Mouse (Mus musculus) splenic B cell, adult 2 months (primary cell): ENCODE results near the gene Ust.

ENCODE experiments used
- DNase-seq: peaks from one replicate; pipeline ENCODE4 v3.0.0-alpha.2; 2011; ENCODE audit warnings: low read depth, low spot score
- H3K27me3 ChIP-seq: 2 replicates; pipeline ENCODE4 v1.6.1; 2012; ENCODE audit warnings: mild to moderate bottlenecking, low read length, moderate library complexity, mixed read lengths; ENCODE audit not compliant: control insufficient read depth, poor library complexity, insufficient read depth, severe bottlenecking
- H3K36me3 ChIP-seq: 2 replicates; pipeline ENCODE4 v1.6.1; 2012; ENCODE audit warnings: mild to moderate bottlenecking, low read length, moderate library complexity, mixed read lengths; ENCODE audit not compliant: control insufficient read depth, poor library complexity, insufficient read depth, severe bottlenecking

The Ust gene

GRCm38 (mm10) chr10:8477936-8478335 lies 40.7 kb downstream of the Ust start:
- no peaks in the 10 kb centered on the region for H3K36me3 ChIP-seq
- H3K27me3 ChIP-seq = no peaks in the 10 kb centered on the region
- DNase-seq = no peak

- DNase-seq = no peak
- Histone ChIP-seq H3K36me3 (no peaks in the 10 kb centered on the region), H3K27me3 (no peaks in the 10 kb centered on the region)
Observed at GRCm38 (mm10) chr10:8471995-8472394, 46.6 kb downstream of the Ust start.

DNA sequence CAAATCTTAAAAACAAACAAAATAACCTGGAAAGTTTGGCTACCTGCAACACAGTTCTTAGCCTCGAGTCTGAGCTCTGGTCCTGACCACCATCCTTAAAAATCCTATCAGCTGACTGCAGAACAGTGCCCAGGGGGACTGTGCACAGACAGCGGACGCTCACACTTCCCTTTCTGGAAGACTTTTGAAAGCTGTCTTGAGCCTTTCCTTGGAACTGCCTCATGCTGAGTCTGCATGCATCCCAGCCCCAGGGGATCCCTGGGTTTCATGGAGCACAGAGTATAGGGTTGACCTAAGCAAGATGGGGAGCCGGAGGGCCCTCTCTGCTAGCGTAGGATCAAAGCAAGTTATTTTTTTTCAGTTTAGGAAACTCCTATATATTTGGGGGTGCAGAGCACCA lies 47.6 kb downstream of the Ust start:
- H3K36me3 ChIP-seq = no peaks in the 10 kb centered on the region
- no peak for DNase-seq

GRCm38 (mm10) chr10:8469516-8469915 lies 49.1 kb downstream of the Ust start:
- Histone ChIP-seq H3K36me3 (no peaks in the 10 kb centered on the region), H3K27me3 (no peaks in the 10 kb centered on the region)
- no peak for DNase-seq

More for the DNA sequence above, 47.6 kb downstream of the Ust start:
- no peaks in the 10 kb centered on the region for H3K27me3 ChIP-seq

DNA sequence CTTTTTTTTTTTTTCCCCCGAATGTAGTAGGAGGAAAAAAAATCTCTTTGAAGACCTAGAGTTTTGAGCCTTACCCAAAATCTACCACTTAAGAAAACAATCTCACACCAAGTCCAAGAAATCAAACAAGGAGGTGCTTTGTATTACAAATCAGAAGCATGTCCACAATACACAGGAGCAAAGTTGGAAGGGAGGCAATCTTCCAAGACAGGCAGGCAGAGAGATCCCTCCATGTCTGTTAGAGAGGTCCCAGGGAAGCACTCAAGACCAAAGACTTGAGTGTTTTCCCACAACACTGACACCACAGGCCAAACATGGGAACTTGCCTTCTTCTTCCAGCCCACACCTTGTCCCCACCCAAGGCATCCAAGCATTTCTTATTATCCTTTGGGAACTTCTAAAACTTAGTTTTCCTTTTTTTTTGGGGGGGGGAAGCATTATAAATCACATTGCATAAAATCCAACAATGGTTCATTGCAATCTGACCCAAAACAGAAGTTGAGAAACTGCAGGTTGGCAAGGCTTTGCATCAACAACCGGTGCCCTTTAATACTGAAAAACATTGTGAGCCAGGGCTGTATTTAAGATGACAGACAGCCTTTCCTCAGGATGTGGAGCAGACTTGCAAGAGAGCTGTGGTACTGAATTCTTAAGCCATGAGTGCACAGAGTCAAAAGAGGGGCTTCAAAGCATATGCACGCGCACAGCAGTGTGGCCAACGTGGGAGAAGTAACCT lies 49.8 kb downstream of the Ust start:
- DNase-seq = no peak
- Histone ChIP-seq H3K27me3 (no peaks in the 10 kb centered on the region), H3K36me3 (no peaks in the 10 kb centered on the region)

GRCm38 (mm10) chr10:8465918-8466317 lies 52.7 kb downstream of the Ust start:
- no peak for DNase-seq
- Histone ChIP-seq H3K27me3 (no peaks in the 10 kb centered on the region), H3K36me3 (no peaks in the 10 kb centered on the region)

DNA sequence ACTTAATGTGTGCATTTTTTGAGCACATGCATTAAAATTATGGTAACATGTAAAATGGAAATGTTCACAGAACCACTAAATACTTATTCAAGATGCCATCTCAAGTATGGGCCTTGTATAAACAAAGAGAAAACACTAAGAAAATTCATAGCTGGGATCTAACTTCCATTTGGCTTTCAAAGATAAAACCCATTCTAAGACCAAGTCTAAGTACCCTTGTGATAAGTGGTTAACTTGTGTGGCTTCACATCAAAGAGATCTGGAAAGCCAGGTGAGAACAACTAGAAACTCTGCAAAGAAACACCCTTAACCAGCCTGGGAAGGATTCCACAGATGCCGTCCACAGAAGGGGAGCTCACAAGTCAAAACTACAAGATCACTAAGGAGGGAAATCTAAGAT lies 53.4 kb downstream of the Ust start:
- Histone ChIP-seq H3K36me3 (no peaks in the 10 kb centered on the region), H3K27me3 (no peaks in the 10 kb centered on the region)
- DNase-seq = no peak

- Histone ChIP-seq H3K27me3 (no peaks in the 10 kb centered on the region), H3K36me3 (no peaks in the 10 kb centered on the region)
- DNase-seq = no peak
Observed at GRCm38 (mm10) chr10:8461372-8461771, 57.3 kb downstream of the Ust start.

GRCm38 (mm10) chr10:8454711-8455110 lies 63.9 kb downstream of the Ust start:
- no peaks in the 10 kb centered on the region for H3K27me3 ChIP-seq
- DNase-seq = no peak
- no peaks in the 10 kb centered on the region for H3K36me3 ChIP-seq

DNA sequence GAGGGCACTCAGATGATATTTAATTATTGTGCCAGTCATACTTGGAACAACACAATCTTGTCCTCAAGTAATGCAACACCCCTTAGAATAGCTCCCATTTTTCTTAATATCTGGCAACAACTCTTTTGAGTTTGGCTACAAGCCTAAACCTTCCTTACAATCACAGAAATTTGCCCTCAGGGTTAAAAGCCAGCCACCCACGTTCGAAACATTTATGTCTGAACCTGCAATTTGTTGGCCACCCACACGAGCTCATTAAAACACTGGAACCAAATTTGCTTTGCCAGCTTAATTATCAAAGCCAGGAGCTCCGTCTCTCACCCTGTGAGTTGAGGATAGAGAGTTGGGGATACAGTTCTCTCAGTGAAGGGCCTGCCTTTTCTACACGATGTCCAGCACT lies 70.9 kb downstream of the Ust start:
- H3K27me3 ChIP-seq = no peaks in the 10 kb centered on the region
- no peaks in the 10 kb centered on the region for H3K36me3 ChIP-seq
- no peak for DNase-seq

GRCm38 (mm10) chr10:8446972-8447371 lies 71.7 kb downstream of the Ust start:
- H3K36me3 ChIP-seq = no peaks in the 10 kb centered on the region
- no peak for DNase-seq
- H3K27me3 ChIP-seq = no peaks in the 10 kb centered on the region

DNA sequence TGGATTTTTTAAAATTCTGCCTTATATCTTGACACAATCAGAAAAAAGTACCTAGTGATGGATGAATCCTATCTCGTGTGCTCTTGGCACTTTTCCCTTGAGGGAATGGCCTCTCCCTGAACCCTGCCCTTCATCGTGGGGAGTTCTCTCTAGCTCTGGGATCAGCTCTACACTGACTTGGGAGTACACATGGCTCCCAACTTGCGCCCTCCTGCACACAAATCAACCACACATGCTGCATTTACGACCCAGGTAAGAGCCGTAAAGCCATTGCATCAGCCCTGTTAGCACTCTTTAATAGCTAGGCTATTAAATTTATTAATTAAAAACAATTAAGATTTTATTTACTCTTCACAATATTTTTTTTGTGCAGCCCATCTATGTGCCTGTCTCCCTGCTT lies 74.6 kb downstream of the Ust start:
- DNase-seq = no peak
- no peaks in the 10 kb centered on the region for H3K36me3 ChIP-seq
- no peaks in the 10 kb centered on the region for H3K27me3 ChIP-seq

GRCm38 (mm10) chr10:8431857-8432256 lies 86.8 kb downstream of the Ust start:
- DNase-seq = no peak
- no peaks in the 10 kb centered on the region for H3K27me3 ChIP-seq
- no peaks in the 10 kb centered on the region for H3K36me3 ChIP-seq

DNA sequence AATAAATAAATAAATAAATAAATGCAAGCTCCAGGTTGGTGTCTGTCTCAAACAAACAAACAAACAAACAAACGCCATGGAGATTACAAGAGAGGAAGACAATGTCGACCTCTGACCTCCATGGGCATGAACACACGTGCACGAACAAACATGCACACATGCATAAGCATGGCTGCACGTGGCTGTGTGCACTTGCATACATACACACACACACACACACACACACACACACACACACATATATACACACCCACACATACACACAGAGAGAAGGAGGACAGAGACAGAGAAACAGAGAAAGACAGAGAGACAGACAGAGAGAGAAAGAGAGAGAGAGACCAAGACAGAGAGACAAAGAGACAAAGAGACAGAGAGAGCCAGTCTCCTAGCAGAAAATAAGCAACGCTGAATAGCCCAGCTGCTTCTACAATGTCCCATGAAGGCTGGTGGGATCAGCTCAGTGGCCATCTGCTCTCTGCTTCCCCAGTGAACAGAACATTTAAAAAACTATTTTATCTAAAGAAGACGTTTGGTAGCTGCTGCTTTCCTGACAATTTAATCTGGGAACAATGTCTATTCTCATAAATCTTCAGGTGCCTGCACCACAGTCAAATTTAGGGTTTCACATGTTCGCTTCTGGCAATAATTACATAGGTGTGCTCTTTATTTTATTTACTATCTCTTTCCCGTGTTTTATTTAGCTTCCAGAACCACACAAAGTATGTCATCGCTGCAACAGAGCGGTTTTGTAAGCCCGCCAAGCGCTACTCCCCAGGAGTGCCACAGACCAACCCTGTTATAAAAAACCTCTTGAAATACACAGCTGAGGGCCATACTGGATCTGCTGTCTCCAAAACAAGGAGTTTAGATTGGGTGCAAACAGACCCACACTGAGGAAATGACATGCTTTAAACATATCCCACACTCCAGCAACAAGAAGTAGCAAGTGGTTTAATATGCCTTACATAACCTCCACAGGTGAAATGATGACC lies 89.5 kb downstream of the Ust start:
- Histone ChIP-seq H3K36me3 (no peaks in the 10 kb centered on the region), H3K27me3 (no peaks in the 10 kb centered on the region)
- no peak for DNase-seq

DNA sequence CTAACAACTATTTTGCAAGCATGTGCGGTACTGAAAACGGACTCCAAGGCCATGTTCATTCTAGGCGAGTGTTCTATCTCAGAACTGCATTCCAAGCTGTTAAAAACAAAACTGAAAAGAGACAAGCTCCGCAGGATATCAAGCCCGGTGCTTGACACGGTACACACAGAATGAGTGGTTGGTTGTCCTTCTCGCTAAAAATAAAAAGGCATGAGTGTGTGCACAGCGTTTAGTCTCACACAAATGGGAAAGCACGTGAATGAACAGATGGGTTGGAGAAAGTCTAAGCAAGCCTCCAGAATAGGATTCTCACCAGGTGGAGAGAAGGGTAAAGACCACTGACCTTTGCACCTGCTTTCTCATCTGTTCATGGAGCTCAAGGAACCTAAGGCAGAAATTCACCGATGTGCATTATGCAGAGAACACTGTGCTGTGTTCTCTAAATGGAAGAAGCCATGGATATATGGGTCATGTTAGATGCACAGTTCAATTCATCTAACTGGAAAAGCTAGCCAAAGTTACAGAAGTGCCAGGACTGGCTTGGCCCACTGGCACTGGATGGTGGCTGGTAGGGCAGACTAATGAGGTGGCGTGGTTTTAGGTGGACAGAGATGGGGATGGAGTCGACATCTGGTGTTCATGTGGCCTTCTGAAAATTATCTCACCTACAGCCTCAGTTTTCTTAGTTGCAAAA lies 90.8 kb downstream of the Ust start:
- H3K36me3 ChIP-seq = no peaks in the 10 kb centered on the region
- no peak for DNase-seq

More for the DNA sequence above, 90.8 kb downstream of the Ust start:
- H3K27me3 ChIP-seq = no peaks in the 10 kb centered on the region
